ENCODE assay signal across 7 mouse cellular contexts in the genomic region with DNA sequence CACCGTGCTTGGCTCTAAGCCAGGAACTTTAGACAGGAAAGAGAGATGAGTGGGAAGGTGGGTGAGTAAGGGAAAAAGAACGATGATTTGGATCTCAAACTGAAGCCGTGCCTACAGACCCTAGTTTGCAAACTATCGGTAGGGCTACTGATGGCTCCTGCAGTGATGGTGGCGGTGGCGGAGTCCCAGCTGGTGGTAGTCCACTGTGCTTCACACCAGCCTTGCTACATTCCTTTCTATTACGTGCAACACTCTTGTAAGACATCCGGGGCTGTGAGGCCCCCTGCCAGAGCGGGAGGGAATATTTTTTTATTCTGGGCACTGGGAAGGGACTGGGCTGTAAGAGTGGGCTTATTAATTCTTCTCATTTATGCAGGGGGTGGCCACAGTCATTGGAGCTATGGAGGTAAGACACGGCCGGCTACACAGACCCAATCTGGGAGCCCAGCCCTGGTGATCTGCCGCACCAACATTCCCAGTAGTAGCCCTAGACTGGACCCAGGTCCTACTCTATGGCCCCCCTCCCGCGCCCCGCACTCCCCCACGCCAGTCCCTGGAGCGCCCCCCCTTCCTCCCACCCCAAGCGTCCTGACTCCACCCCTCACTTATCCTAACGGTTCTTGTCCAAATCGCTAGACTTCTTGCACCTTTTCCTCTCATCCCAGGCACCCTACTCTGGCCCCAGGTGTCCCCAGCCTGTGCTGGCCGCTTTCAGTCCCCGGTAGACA. TPM values are rescaled to one million over a fixed set of nuclear protein-coding genes. Genes with fewer than 3 reads are reported as not detected.
DNase-seq lines count a peak whose midpoint lies in the region; ATAC-seq lines count a peak whose summit lies in the region.

No protein-coding gene starts in this region.

- peaks cover 14% of the 10 kb centered on the region for H3K4me1 ChIP-seq in neural tube, embryonic 11.5 days (ENCODE audit: control insufficient read depth, insufficient read depth, low read length)
- H3K4me1 ChIP-seq in forebrain, embryonic 13.5 days = peaks cover 18% of the 10 kb centered on the region
- peaks cover 39% of the 10 kb centered on the region for H3K4me1 ChIP-seq in liver, embryonic 12.5 days
- H3K4me1 ChIP-seq in neural tube, embryonic 12.5 days = peaks cover 17% of the 10 kb centered on the region

- no peaks in the 10 kb centered on the region for H3K36me3 ChIP-seq in neural tube, embryonic 11.5 days (ENCODE audit: control insufficient read depth, insufficient read depth, low read length)
- no peaks in the 10 kb centered on the region for H3K36me3 ChIP-seq in forebrain, embryonic 13.5 days (ENCODE audit: poor library complexity, severe bottlenecking)
- H3K36me3 ChIP-seq in liver, embryonic 12.5 days = no peaks in the 10 kb centered on the region
- no peaks in the 10 kb centered on the region for H3K36me3 ChIP-seq in neural tube, embryonic 12.5 days

- H3K9me3 ChIP-seq in neural tube, embryonic 11.5 days (ENCODE audit: control insufficient read depth, low read length) = no peaks in the 10 kb centered on the region
- H3K9me3 ChIP-seq in forebrain, embryonic 13.5 days (replicated peaks) = no peaks in the 10 kb centered on the region
- H3K9me3 ChIP-seq in liver, embryonic 12.5 days (replicated peaks) = no peaks in the 10 kb centered on the region
- no peaks in the 10 kb centered on the region for H3K9me3 ChIP-seq in neural tube, embryonic 12.5 days

- H3K9ac ChIP-seq in neural tube, embryonic 11.5 days (ENCODE audit: low read length) = peak overlapping the region; percentile 47
- peak overlapping the region; percentile 45 for H3K9ac ChIP-seq in forebrain, embryonic 13.5 days
- peak overlapping the region; percentile 71 for H3K9ac ChIP-seq in liver, embryonic 12.5 days
- peak overlapping the region; percentile 35; the same call in 1 of the 2 replicates for H3K9ac ChIP-seq in neural tube, embryonic 12.5 days

- H3K4me2 ChIP-seq in neural tube, embryonic 11.5 days (ENCODE audit: low read depth) = peak overlapping the region; percentile 55
- H3K4me2 ChIP-seq in forebrain, embryonic 13.5 days = peak overlapping the region; percentile 56
- peak overlapping the region; percentile 84 for H3K4me2 ChIP-seq in liver, embryonic 12.5 days
- peak overlapping the region; percentile 59 for H3K4me2 ChIP-seq in neural tube, embryonic 12.5 days (replicated peaks)

- no peak for ATAC-seq in neural tube, embryonic 11.5 days (ENCODE audit: insufficient read depth, low FRiP score, low TSS enrichment)
- 0 out of 2 replicates have a peak, but pooled peaks have one; percentile 41 for ATAC-seq in forebrain, embryonic 13.5 days
- peak; percentile 53 for ATAC-seq in liver, embryonic 12.5 days
- no peak; the same call in 1 of the 2 replicates for ATAC-seq in neural tube, embryonic 12.5 days (ENCODE audit: low FRiP score, low read depth)

- DNase-seq in neural tube, embryonic 11.5 days (ENCODE audit: low spot score) = no peak
- no peak for DNase-seq in neural tube, embryonic 10.5 days (ENCODE audit: extremely low spot score, low spot score)
- no peak for DNase-seq in frontal cortex, postnatal 14 days (ENCODE audit: low spot score in 2 of 2)
- DNase-seq in thymus, adult 18-20 months = no peak

- H3K4me3 ChIP-seq in neural tube, embryonic 11.5 days (ENCODE audit: low read depth, low read length) = peak overlapping the region; percentile 31
- H3K4me3 ChIP-seq in forebrain, embryonic 13.5 days = peak overlapping the region; percentile 31
- peak overlapping the region; percentile 60 for H3K4me3 ChIP-seq in liver, embryonic 12.5 days
- H3K4me3 ChIP-seq in neural tube, embryonic 12.5 days = peak overlapping the region; percentile 23

- peaks cover 12% of the 10 kb centered on the region for H3K27me3 ChIP-seq in neural tube, embryonic 11.5 days (ENCODE audit: control insufficient read depth, insufficient read depth, low read length)
- peaks cover 33% of the 10 kb centered on the region for H3K27me3 ChIP-seq in forebrain, embryonic 13.5 days
- peaks cover 9% of the 10 kb centered on the region; the same call in 1 of the 2 replicates for H3K27me3 ChIP-seq in liver, embryonic 12.5 days (replicated peaks)
- peaks cover 31% of the 10 kb centered on the region for H3K27me3 ChIP-seq in neural tube, embryonic 12.5 days (replicated peaks)

- no peak overlapping the region for H3K27ac ChIP-seq in neural tube, embryonic 11.5 days (ENCODE audit: low read depth, low read length)
- no peak overlapping the region for H3K27ac ChIP-seq in forebrain, embryonic 13.5 days
- H3K27ac ChIP-seq in liver, embryonic 12.5 days = no peak overlapping the region
- no peak overlapping the region for H3K27ac ChIP-seq in neural tube, embryonic 12.5 days

- 10% methylated on average over 22 of the region's 22 CpGs for WGBS in neural tube, embryonic 11.5 days
- 9% methylated on average over 19 of the region's 22 CpGs for WGBS in forebrain, embryonic 13.5 days
- 6% methylated on average over 21 of the region's 22 CpGs for WGBS in liver, embryonic 12.5 days (ENCODE audit: insufficient replicate concordance)
- 10% methylated on average over 22 of the region's 22 CpGs for WGBS in neural tube, embryonic 12.5 days

RNA-seq across cellular contexts. Expression of gene Car9, which starts 1.3 kb away (rescaled TPM):
- 0.23 and 0.44 TPM in 2 replicates for polyA plus RNA-seq in neural tube, embryonic 11.5 days (2014; fragmentation: Nextera tagmentation; extraction: Ambion mirVana)
- polyA plus RNA-seq in forebrain, embryonic 13.5 days (2015; fragmentation: Nextera tagmentation; extraction: Ambion mirVana) = 0.40 and 0.80 TPM in 2 replicates
- polyA plus RNA-seq in liver, embryonic 12.5 days (2016; fragmentation: Nextera tagmentation; extraction: Ambion mirVana) = 1.2 and 1.3 TPM in 2 replicates
- polyA plus RNA-seq in neural tube, embryonic 12.5 days (2016; fragmentation: Nextera tagmentation; extraction: Ambion mirVana) = 0.33 and 0.41 TPM in 2 replicates

RNA-seq across cellular contexts. Expression of gene Arhgef39, which starts 8.6 kb away (rescaled TPM):
- 36.7 and 39.3 TPM in 2 replicates for polyA plus RNA-seq in neural tube, embryonic 11.5 days (2014; fragmentation: Nextera tagmentation; extraction: Ambion mirVana)
- 38.2 and 40.3 TPM in 2 replicates for polyA plus RNA-seq in forebrain, embryonic 13.5 days (2015; fragmentation: Nextera tagmentation; extraction: Ambion mirVana)
- 32.6 and 35.8 TPM in 2 replicates for polyA plus RNA-seq in liver, embryonic 12.5 days (2016; fragmentation: Nextera tagmentation; extraction: Ambion mirVana)
- 24.8 and 27.0 TPM in 2 replicates for polyA plus RNA-seq in neural tube, embryonic 12.5 days (2016; fragmentation: Nextera tagmentation; extraction: Ambion mirVana)

RNA-seq across cellular contexts. Expression of gene Ccdc107, which starts 15.4 kb away (rescaled TPM):
- polyA plus RNA-seq in neural tube, embryonic 11.5 days (2014; fragmentation: Nextera tagmentation; extraction: Ambion mirVana) = 46.6 and 55.9 TPM in 2 replicates
- 51.1 and 52.0 TPM in 2 replicates for polyA plus RNA-seq in forebrain, embryonic 13.5 days (2015; fragmentation: Nextera tagmentation; extraction: Ambion mirVana)
- 38.3 and 40.0 TPM in 2 replicates for polyA plus RNA-seq in liver, embryonic 12.5 days (2016; fragmentation: Nextera tagmentation; extraction: Ambion mirVana)
- polyA plus RNA-seq in neural tube, embryonic 12.5 days (2016; fragmentation: Nextera tagmentation; extraction: Ambion mirVana) = 54.0 and 54.6 TPM in 2 replicates

RNA-seq across cellular contexts. Expression of gene Tpm2, which starts 15.5 kb away (rescaled TPM):
- polyA plus RNA-seq in neural tube, embryonic 11.5 days (2014; fragmentation: Nextera tagmentation; extraction: Ambion mirVana) = 101 and 127 TPM in 2 replicates
- 11.4 and 12.2 TPM in 2 replicates for polyA plus RNA-seq in forebrain, embryonic 13.5 days (2015; fragmentation: Nextera tagmentation; extraction: Ambion mirVana)
- polyA plus RNA-seq in liver, embryonic 12.5 days (2016; fragmentation: Nextera tagmentation; extraction: Ambion mirVana) = 27.9 and 29.9 TPM in 2 replicates
- polyA plus RNA-seq in neural tube, embryonic 12.5 days (2016; fragmentation: Nextera tagmentation; extraction: Ambion mirVana) = 83.5 and 93.0 TPM in 2 replicates

RNA-seq across cellular contexts. Expression of gene Sit1, which starts 24.6 kb away (rescaled TPM):
- not detected in 2 replicates for polyA plus RNA-seq in neural tube, embryonic 11.5 days (2014; fragmentation: Nextera tagmentation; extraction: Ambion mirVana)
- not detected in 2 replicates for polyA plus RNA-seq in forebrain, embryonic 13.5 days (2015; fragmentation: Nextera tagmentation; extraction: Ambion mirVana)
- polyA plus RNA-seq in liver, embryonic 12.5 days (2016; fragmentation: Nextera tagmentation; extraction: Ambion mirVana) = not detected in 2 replicates
- polyA plus RNA-seq in neural tube, embryonic 12.5 days (2016; fragmentation: Nextera tagmentation; extraction: Ambion mirVana) = 0.17 TPM in 1 of 2 replicates, not detected in the other

Comparison
In these comparisons a context has a peak if more than half of its experiments do, and no peak if none do; other contexts are left out.
1. ATAC-seq: peak in forebrain, embryonic 13.5 days (single experiment) and liver, embryonic 12.5 days (single experiment); none in neural tube, embryonic 11.5 days (single experiment) and neural tube, embryonic 12.5 days (single experiment).
2. Peak in every context shown above with its lines, with median percentiles within 50 percentile points of each other: H3K4me2 ChIP-seq, H3K4me3 ChIP-seq and H3K9ac ChIP-seq.